Mouse (Mus musculus) MEL (cell line): ENCODE measurements at regions not wholly inside any gene's neighbourhood (a gene's known extent, or its start where the extent isn't known, plus 50 kb on each side); places are given as distances from the start of the nearest gene placed in this dataset.

Experiments
- DNase-seq: peaks from one replicate; pipeline ENCODE4 v3.0.0; 2011; ENCODE audit warnings: low read depth, low spot score
- H3K27ac ChIP-seq: 2 replicates; pipeline ENCODE4 v1.5.1; 2012; ENCODE audit warnings: low read depth, mild to moderate bottlenecking, control low read depth, low read length, moderate library complexity; ENCODE audit not compliant: control insufficient read depth
- H3K27me3 ChIP-seq, 2 experiments: fragments of 150-350 bp in 1 of 2; sonication (generic) in 1 of 2; 2 replicates each; pipeline ENCODE4 v1.6.1; 2012; ENCODE audit warnings: low read length in 2 of 2, mild to moderate bottlenecking in 2 of 2, improper control_type of control experiment in 1 of 2, moderate library complexity in 1 of 2; ENCODE audit not compliant: insufficient read depth in 2 of 2, control insufficient read depth in 1 of 2
- H3K36me3 ChIP-seq, 2 experiments: 2 replicates each; pipeline ENCODE4 v1.6.1; 2012 to 2014; ENCODE audit warnings: low read length in 2 of 2, improper control_type of control experiment in 1 of 2, inconsistent platforms in 1 of 2, mild to moderate bottlenecking in 1 of 2; ENCODE audit not compliant: insufficient read depth in 2 of 2, control insufficient read depth in 1 of 2
- H3K4me1 ChIP-seq, 2 experiments: fragments of 150-350 bp in 1 of 2; sonication (generic) in 1 of 2; 2 replicates each; pipeline ENCODE4 v1.6.1; 2012; ENCODE audit warnings: low read length in 2 of 2, improper control_type of control experiment in 1 of 2, mild to moderate bottlenecking in 1 of 2; ENCODE audit not compliant: insufficient read depth in 2 of 2, control insufficient read depth in 1 of 2
- H3K4me3 ChIP-seq, 2 experiments: fragments of 150-350 bp in 1 of 2; sonication (generic) in 1 of 2; 2 replicates each; pipeline ENCODE4 v1.5.1; 2012; ENCODE audit warnings: low read depth in 2 of 2, low read length in 2 of 2, mild to moderate bottlenecking in 2 of 2, moderate library complexity in 2 of 2, control low read depth in 1 of 2, improper control_type of control experiment in 1 of 2; ENCODE audit not compliant: control insufficient read depth in 1 of 2, insufficient read depth in 1 of 2
- H3K79me2 ChIP-seq: 2 replicates; pipeline ENCODE4 v1.6.1; 2012; ENCODE audit warnings: mild to moderate bottlenecking, low read length, moderate library complexity; ENCODE audit not compliant: control insufficient read depth, poor library complexity, insufficient read depth
- H3K9ac ChIP-seq: 2 replicates; pipeline ENCODE4 v1.6.1; 2012; ENCODE audit warnings: low read depth, mild to moderate bottlenecking, control low read depth, low read length, moderate library complexity; ENCODE audit not compliant: control insufficient read depth, poor library complexity, severe bottlenecking
- H3K9me3 ChIP-seq: fragments of 150-350 bp; sonication (generic); replicated peaks from 2 replicates; pipeline ENCODE4 v1.6.1; 2012; ENCODE audit warnings: mild to moderate bottlenecking, low read length, improper control_type of control experiment, moderate library complexity; ENCODE audit not compliant: insufficient read depth
- BHLHE40 ChIP-seq: IDR thresholded peaks from 2 replicates; pipeline ENCODE4 v1.6.1; 2012; ENCODE audit warnings: low read depth, mild to moderate bottlenecking, inconsistent platforms, low read length, improper control_type of control experiment, borderline replicate concordance
- CHD1 ChIP-seq: IDR thresholded peaks from 2 replicates; pipeline ENCODE4 v1.6.1; 2012; ENCODE audit warnings: low read depth, mild to moderate bottlenecking, inconsistent platforms, low read length, improper control_type of control experiment
- CTCF ChIP-seq, 3 experiments: IDR thresholded peaks in 2 of 3; conservative IDR thresholded peaks in 1 of 3; 2 replicates each; pipeline ENCODE4 v1.5.1; 2011 to 2012; ENCODE audit warnings: low read length in 3 of 3, low read depth in 2 of 3, mild to moderate bottlenecking in 2 of 3, improper control_type of control experiment in 1 of 3, inconsistent platforms in 1 of 3, mixed read lengths in 1 of 3, moderate library complexity in 1 of 3; ENCODE audit not compliant: control insufficient read depth in 1 of 3, insufficient read depth in 1 of 3, poor library complexity in 1 of 3, severe bottlenecking in 1 of 3
- ELF1 ChIP-seq: IDR thresholded peaks from 2 replicates; pipeline ENCODE4 v1.6.1; 2014; ENCODE audit warnings: low read depth, mild to moderate bottlenecking, inconsistent platforms, low read length, improper control_type of control experiment, moderate library complexity
- EP300 ChIP-seq, 2 experiments: IDR thresholded peaks; 2 replicates each; pipeline ENCODE4 v1.6.1; 2011; ENCODE audit warnings: improper control_type of control experiment in 2 of 2, low read length in 2 of 2, low read depth in 1 of 2, mild to moderate bottlenecking in 1 of 2
- ETS1 ChIP-seq: IDR thresholded peaks from 2 replicates; pipeline ENCODE4 v1.6.1; 2012; ENCODE audit warnings: low read depth, mild to moderate bottlenecking, inconsistent platforms, low read length, improper control_type of control experiment, moderate library complexity
- HCFC1 ChIP-seq: IDR thresholded peaks from 2 replicates; pipeline ENCODE4 v1.6.1; 2012; ENCODE audit warnings: low read depth, mild to moderate bottlenecking, inconsistent platforms, low read length, improper control_type of control experiment, moderate library complexity
- JUND ChIP-seq: IDR thresholded peaks from 2 replicates; pipeline ENCODE4 v1.6.1; 2011; ENCODE audit warnings: low read depth, mild to moderate bottlenecking, improper control_type of control experiment, low read length
- KAT2A ChIP-seq: conservative IDR thresholded peaks from 2 replicates; pipeline ENCODE4 v1.6.1; 2012; ENCODE audit warnings: low read depth, low read length, improper control_type of control experiment, inconsistent platforms
- MAFK ChIP-seq: IDR thresholded peaks from 2 replicates; pipeline ENCODE4 v1.6.1; 2011; ENCODE audit warnings: low read depth, mild to moderate bottlenecking, low read length, improper control_type of control experiment, borderline replicate concordance
- MAZ ChIP-seq: IDR thresholded peaks from 2 replicates; pipeline ENCODE4 v1.6.1; 2012; ENCODE audit warnings: low read depth, mild to moderate bottlenecking, inconsistent platforms, low read length, improper control_type of control experiment
- MEF2A ChIP-seq: IDR thresholded peaks from 2 replicates; pipeline ENCODE4 v1.6.1; 2014; ENCODE audit warnings: low read depth, mild to moderate bottlenecking, inconsistent platforms, low read length, improper control_type of control experiment; ENCODE audit not compliant: poor library complexity, insufficient replicate concordance, severe bottlenecking; ENCODE audit errors: extremely low read depth
- MXI1 ChIP-seq: IDR thresholded peaks from 2 replicates; pipeline ENCODE4 v1.6.1; 2011; ENCODE audit warnings: mild to moderate bottlenecking, low read depth, low read length, improper control_type of control experiment
- MYB ChIP-seq: IDR thresholded peaks from 2 replicates; pipeline ENCODE4 v1.6.1; 2011; ENCODE audit warnings: mild to moderate bottlenecking, low read depth, low read length, improper control_type of control experiment
- NELFE ChIP-seq: IDR thresholded peaks from 2 replicates; pipeline ENCODE4 v1.6.1; 2011; ENCODE audit warnings: low read depth, low read length, improper control_type of control experiment
- NRF1 ChIP-seq: IDR thresholded peaks from 2 replicates; pipeline ENCODE4 v1.6.1; 2014; ENCODE audit warnings: low read depth, mild to moderate bottlenecking, inconsistent platforms, low read length, improper control_type of control experiment, moderate library complexity; ENCODE audit not compliant: poor library complexity, insufficient read depth, severe bottlenecking
- POLR2AphosphoS5 ChIP-seq: IDR thresholded peaks from 2 replicates; pipeline ENCODE4 v1.6.1; 2012; ENCODE audit warnings: low read depth, borderline replicate concordance, mild to moderate bottlenecking, inconsistent platforms, low read length, moderate library complexity, mixed read lengths
- SIN3A ChIP-seq: IDR thresholded peaks from 2 replicates; pipeline ENCODE4 v1.6.1; 2012; ENCODE audit warnings: low read length, improper control_type of control experiment, inconsistent platforms
- TAL1 ChIP-seq: IDR thresholded peaks from 2 replicates; pipeline ENCODE4 v1.6.1; 2012; ENCODE audit warnings: mild to moderate bottlenecking, inconsistent platforms, low read length, moderate library complexity, mixed read lengths
- TBP ChIP-seq: IDR thresholded peaks from 2 replicates; pipeline ENCODE4 v1.8.0; 2011; ENCODE audit warnings: low read depth, low read length, improper control_type of control experiment
- UBTF ChIP-seq: IDR thresholded peaks from 2 replicates; pipeline ENCODE4 v1.6.1; 2012; ENCODE audit warnings: low read depth, mild to moderate bottlenecking, inconsistent platforms, low read length, improper control_type of control experiment, moderate library complexity, borderline replicate concordance; ENCODE audit not compliant: insufficient read depth
- USF1 ChIP-seq: IDR thresholded peaks from 2 replicates; pipeline ENCODE4 v1.6.1; 2014; ENCODE audit warnings: low read depth, mild to moderate bottlenecking, inconsistent platforms, low read length, improper control_type of control experiment, moderate library complexity
- ZKSCAN1 ChIP-seq: IDR thresholded peaks from 2 replicates; pipeline ENCODE4 v1.6.1; 2012; ENCODE audit warnings: low read depth, mild to moderate bottlenecking, inconsistent platforms, low read length, improper control_type of control experiment, moderate library complexity
- ZMIZ1 ChIP-seq: IDR thresholded peaks from 2 replicates; pipeline ENCODE4 v1.6.1; 2012; ENCODE audit warnings: low read depth, mild to moderate bottlenecking, inconsistent platforms, low read length, improper control_type of control experiment, moderate library complexity
- ZNF384 ChIP-seq: IDR thresholded peaks from 2 replicates; pipeline ENCODE4 v1.6.1; 2012; ENCODE audit warnings: low read depth, mild to moderate bottlenecking, inconsistent platforms, low read length, improper control_type of control experiment

DNA sequence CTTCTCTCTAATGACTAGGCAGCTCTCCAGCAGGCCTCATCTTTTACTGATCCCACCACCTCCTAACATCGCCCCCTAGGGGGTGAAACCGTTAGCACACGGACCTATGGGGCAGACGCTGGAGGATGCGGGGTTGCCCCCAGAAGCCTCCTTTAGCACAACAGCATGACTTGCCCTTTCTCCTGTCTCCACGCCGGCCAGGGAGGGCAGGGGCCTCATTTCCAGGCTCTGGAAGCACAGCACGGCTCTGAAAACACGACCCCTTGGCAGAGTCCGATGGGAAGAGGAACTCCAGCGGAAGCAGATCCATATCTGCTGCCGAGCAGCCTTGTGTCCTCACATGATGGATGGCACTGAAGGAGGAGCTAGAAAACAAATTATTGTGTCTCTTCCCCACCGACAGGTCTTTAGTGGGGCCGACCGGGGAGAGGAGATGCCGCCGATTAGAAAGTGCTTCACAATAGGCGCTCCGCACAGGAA lies 165.1 kb upstream of the Irx3 start:
- Histone ChIP-seq H3K4me3 (no peak overlapping the region), H3K27me3 (no peaks in the 10 kb centered on the region), H3K79me2 (no peaks in the 10 kb centered on the region), H3K27ac (no peak overlapping the region), H3K9ac (no peak overlapping the region), H3K36me3 (no peaks in the 10 kb centered on the region), H3K9me3 (no peaks in the 10 kb centered on the region), H3K4me1 (no peaks in the 10 kb centered on the region)
- TF ChIP-seq TBP (no peak), MXI1 (no peak), MYB (no peak), HCFC1 (no peak), ZKSCAN1 (no peak), CHD1 (no peak), ZNF384 (no peak), UBTF (no peak), KAT2A (no peak), USF1 (no peak), MEF2A (no peak), SIN3A (no peak), NRF1 (no peak)
- DNase-seq: no peak

DNA sequence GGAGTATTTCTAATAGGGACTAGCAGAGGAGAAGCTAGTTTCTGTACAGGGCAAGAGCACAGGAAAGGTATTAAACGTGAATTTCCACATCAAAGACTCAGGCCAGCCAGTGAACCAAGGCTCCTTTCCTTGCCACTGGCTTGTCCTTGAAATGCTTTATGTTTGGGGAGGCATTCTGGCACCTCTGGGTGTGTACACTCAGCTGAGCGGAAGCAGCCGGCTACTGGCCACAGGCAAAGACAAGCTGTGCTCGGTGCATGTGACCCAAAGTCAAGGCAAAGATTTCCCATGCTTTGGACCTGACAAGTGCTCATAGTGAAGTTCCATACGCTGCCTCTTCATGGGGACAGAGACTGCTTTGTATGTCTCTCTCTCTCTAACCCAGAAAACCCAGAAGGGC lies 159.8 kb upstream of the Irx3 start:
- TF ChIP-seq POLR2AphosphoS5 (no peak), USF1 (no peak), NRF1 (no peak), NELFE (no peak), CHD1 (no peak), MAZ (no peak), TAL1 (no peak), ZKSCAN1 (no peak), ETS1 (no peak), BHLHE40 (no peak), ELF1 (no peak), JUND (no peak), SIN3A (no peak), MAFK (no peak), EP300 (IDR thresholded peaks at IDR 0.05; ENCODE audit: low read depth in 1 of 2, low read length in 2 of 2) (no peak), HCFC1 (no peak), MXI1 (no peak), ZMIZ1 (no peak), CTCF (IDR thresholded peaks at IDR 0.05 in 2 of 3, conservative IDR thresholded peaks at IDR 0.05 in 1 of 3; ENCODE audit: control insufficient read depth in 1 of 3, insufficient read depth in 1 of 3, low read depth in 2 of 3, low read length in 3 of 3, poor library complexity in 1 of 3, severe bottlenecking in 1 of 3) (no peak)
- H3K4me1 ChIP-seq: no peaks in the 10 kb centered on the region
- no peak overlapping the region for H3K9ac ChIP-seq
- DNase-seq: no peak
- H3K9me3 ChIP-seq: no peaks in the 10 kb centered on the region
- H3K27me3 ChIP-seq: no peaks in the 10 kb centered on the region
- H3K79me2 ChIP-seq: no peaks in the 10 kb centered on the region
- H3K4me3 ChIP-seq: no peak overlapping the region
- H3K36me3 ChIP-seq: no peaks in the 10 kb centered on the region
- no peak overlapping the region for H3K27ac ChIP-seq
